Mouse (Mus musculus): Measurements from ENCODE around the gene 1700001J03Rik. TPM values are rescaled to one million over a fixed set of nuclear protein-coding genes. Genes with fewer than 3 reads are reported as not detected.
"Not testable (repeated sequence)": the region's sequence is repeated elsewhere in the genome, so short reads cannot be mapped to it uniquely, and the experiment has no call there.

The 1700001J03Rik gene
- polyA plus RNA-seq, 1 experiment: 0.18 TPM

GRCm38 (mm10) chr5:146190093-146190492 is 5.0 kb upstream of the 1700001J03Rik start:
- Histone ChIP-seq H3K36me3 (ENCODE audit: control insufficient read depth, insufficient read depth, low read length) (no peaks in the 10 kb centered on the region), H3K4me3 (ENCODE audit: extremely low read depth, insufficient read depth, insufficient read length) (no peak overlapping the region), H3K27ac (ENCODE audit: insufficient read depth, low read length) (no peak overlapping the region), H3K4me1 (ENCODE audit: control insufficient read depth, insufficient read depth, insufficient read length) (no peaks in the 10 kb centered on the region), H3K27me3 (ENCODE audit: control insufficient read depth, insufficient read depth, low read length) (no peaks in the 10 kb centered on the region)
- 52% methylated on average over 4 of the region's 4 CpGs for WGBS
- no peak for DNase-seq (ENCODE audit: low read depth in 1 of 2, low spot score in 2 of 2)
- TF ChIP-seq CTCF (IDR thresholded peaks at IDR 0.05; ENCODE audit: extremely low read depth, insufficient read depth, insufficient read length, insufficient replicate concordance) (no peak), POLR2A (IDR thresholded peaks at IDR 0.05; ENCODE audit: low read depth, low read length) (no peak)

GRCm38 (mm10) chr5:146188712-146189111 is 3.6 kb upstream of the 1700001J03Rik start:
- Histone ChIP-seq H3K36me3 (ENCODE audit: control insufficient read depth, insufficient read depth, low read length) (no peaks in the 10 kb centered on the region), H3K4me1 (ENCODE audit: control insufficient read depth, insufficient read depth, insufficient read length) (no peaks in the 10 kb centered on the region), H3K27ac (ENCODE audit: insufficient read depth, low read length) (no peak overlapping the region), H3K27me3 (ENCODE audit: control insufficient read depth, insufficient read depth, low read length) (no peaks in the 10 kb centered on the region), H3K4me3 (ENCODE audit: extremely low read depth, insufficient read depth, insufficient read length) (no peak overlapping the region)
- TF ChIP-seq POLR2A (IDR thresholded peaks at IDR 0.05; ENCODE audit: low read depth, low read length) (no peak), CTCF (IDR thresholded peaks at IDR 0.05; ENCODE audit: extremely low read depth, insufficient read depth, insufficient read length, insufficient replicate concordance) (no peak)
- 83% methylated on average over 7 of the region's 7 CpGs for WGBS
- no peak for DNase-seq (ENCODE audit: low read depth in 1 of 2, low spot score in 2 of 2)

GRCm38 (mm10) chr5:146188144-146188543 is 3.0 kb upstream of the 1700001J03Rik start:
- no peak for DNase-seq (ENCODE audit: low read depth in 1 of 2, low spot score in 2 of 2)
- TF ChIP-seq CTCF (IDR thresholded peaks at IDR 0.05; ENCODE audit: extremely low read depth, insufficient read depth, insufficient read length, insufficient replicate concordance) (no peak), POLR2A (IDR thresholded peaks at IDR 0.05; ENCODE audit: low read depth, low read length) (no peak)
- WGBS: 70% methylated on average over 1 of the region's 1 CpGs
- Histone ChIP-seq H3K27ac (ENCODE audit: insufficient read depth, low read length) (no peak overlapping the region), H3K4me3 (ENCODE audit: extremely low read depth, insufficient read depth, insufficient read length) (no peak overlapping the region), H3K4me1 (ENCODE audit: control insufficient read depth, insufficient read depth, insufficient read length) (no peaks in the 10 kb centered on the region), H3K36me3 (ENCODE audit: control insufficient read depth, insufficient read depth, low read length) (no peaks in the 10 kb centered on the region), H3K27me3 (ENCODE audit: control insufficient read depth, insufficient read depth, low read length) (no peaks in the 10 kb centered on the region)

GRCm38 (mm10) chr5:146187441-146187840 is 2.3 kb upstream of the 1700001J03Rik start:
- H3K27ac ChIP-seq (ENCODE audit: insufficient read depth, low read length); H3K4me1 ChIP-seq (ENCODE audit: control insufficient read depth, insufficient read depth, insufficient read length); H3K36me3 ChIP-seq (ENCODE audit: control insufficient read depth, insufficient read depth, low read length); H3K27me3 ChIP-seq (ENCODE audit: control insufficient read depth, insufficient read depth, low read length); H3K4me3 ChIP-seq (ENCODE audit: extremely low read depth, insufficient read depth, insufficient read length): not testable (repeated sequence)
- WGBS: 27% methylated on average over 5 of the region's 5 CpGs
- DNase-seq (ENCODE audit: low read depth in 1 of 2, low spot score in 2 of 2): peak; percentile 8 to 49
- peak; percentile 44; the same call in 1 of the 2 replicates for TF ChIP-seq CTCF (IDR thresholded peaks at IDR 0.05; ENCODE audit: extremely low read depth, insufficient read depth, insufficient read length, insufficient replicate concordance)

- not testable (repeated sequence) for H3K4me1 ChIP-seq (ENCODE audit: control insufficient read depth, insufficient read depth, insufficient read length); H3K36me3 ChIP-seq (ENCODE audit: control insufficient read depth, insufficient read depth, low read length); H3K27ac ChIP-seq (ENCODE audit: insufficient read depth, low read length); H3K4me3 ChIP-seq (ENCODE audit: extremely low read depth, insufficient read depth, insufficient read length); H3K27me3 ChIP-seq (ENCODE audit: control insufficient read depth, insufficient read depth, low read length); DNase-seq (ENCODE audit: low read depth in 1 of 2, low spot score in 2 of 2)
- 52% methylated on average over 4 of the region's 4 CpGs for WGBS
Measured at GRCm38 (mm10) chr5:146172744-146173143, 12.4 kb downstream of the 1700001J03Rik start.

- not testable (repeated sequence) for H3K27ac ChIP-seq (ENCODE audit: insufficient read depth, low read length); H3K36me3 ChIP-seq (ENCODE audit: control insufficient read depth, insufficient read depth, low read length); H3K4me1 ChIP-seq (ENCODE audit: control insufficient read depth, insufficient read depth, insufficient read length); H3K27me3 ChIP-seq (ENCODE audit: control insufficient read depth, insufficient read depth, low read length); H3K4me3 ChIP-seq (ENCODE audit: extremely low read depth, insufficient read depth, insufficient read length); DNase-seq (ENCODE audit: low read depth in 1 of 2, low spot score in 2 of 2)
- 84% methylated on average over 2 of the region's 2 CpGs for WGBS
Measured at GRCm38 (mm10) chr5:146170621-146171020, 14.5 kb downstream of the 1700001J03Rik start, which contains the start of gene Gm6309. TSS of gene Gm6309 (minus strand) at chr5:146170721.

GRCm38 (mm10) chr5:146160439-146160838 is 24.7 kb downstream of the 1700001J03Rik start, which contains the start of gene Gm5565:
TSS of gene Gm5565 (minus strand) at chr5:146160539.
- not testable (repeated sequence) for DNase-seq (ENCODE audit: low read depth in 1 of 2, low spot score in 2 of 2); H3K27ac ChIP-seq (ENCODE audit: insufficient read depth, low read length); H3K36me3 ChIP-seq (ENCODE audit: control insufficient read depth, insufficient read depth, low read length); H3K4me3 ChIP-seq (ENCODE audit: extremely low read depth, insufficient read depth, insufficient read length); H3K4me1 ChIP-seq (ENCODE audit: control insufficient read depth, insufficient read depth, insufficient read length); H3K27me3 ChIP-seq (ENCODE audit: control insufficient read depth, insufficient read depth, low read length)
- 92% methylated on average over 3 of the region's 3 CpGs for WGBS

- not testable (repeated sequence) for H3K4me1 ChIP-seq (ENCODE audit: control insufficient read depth, insufficient read depth, insufficient read length); H3K4me3 ChIP-seq (ENCODE audit: extremely low read depth, insufficient read depth, insufficient read length); H3K27me3 ChIP-seq (ENCODE audit: control insufficient read depth, insufficient read depth, low read length); DNase-seq (ENCODE audit: low read depth in 1 of 2, low spot score in 2 of 2); H3K36me3 ChIP-seq (ENCODE audit: control insufficient read depth, insufficient read depth, low read length); H3K27ac ChIP-seq (ENCODE audit: insufficient read depth, low read length)
- WGBS: 96% methylated on average over 4 of the region's 4 CpGs
Measured at GRCm38 (mm10) chr5:146158326-146158725, 26.8 kb downstream of the 1700001J03Rik start.

Measured in spleen, adult 2 months (tissue).